Mouse (Mus musculus) embryonic fibroblast, embryonic 13.5 days (primary cell): ENCODE measurements at regions not wholly inside any gene's neighbourhood (a gene's known extent, or its start where the extent isn't known, plus 50 kb on each side); places are given as distances from the start of the nearest gene placed in this dataset.

Experiments
- CTCF ChIP-seq: IDR thresholded peaks from 2 replicates; pipeline ENCODE4 v1.5.1; 2011; ENCODE audit warnings: mild to moderate bottlenecking, control low read depth, low read length, moderate library complexity, borderline replicate concordance; ENCODE audit not compliant: insufficient read depth
- POLR2A ChIP-seq: IDR thresholded peaks from 2 replicates; pipeline ENCODE4 v1.6.1; 2011; ENCODE audit warnings: low read depth, mild to moderate bottlenecking, control low read depth, low read length, moderate library complexity

GRCm38 (mm10) chr13:101351123-101351522 lies 416.9 kb downstream of the Pik3r1 start:
- TF ChIP-seq CTCF (no peak), POLR2A (no peak)
